Mouse (Mus musculus): Measurements from ENCODE around the gene BC034090.

DNA sequence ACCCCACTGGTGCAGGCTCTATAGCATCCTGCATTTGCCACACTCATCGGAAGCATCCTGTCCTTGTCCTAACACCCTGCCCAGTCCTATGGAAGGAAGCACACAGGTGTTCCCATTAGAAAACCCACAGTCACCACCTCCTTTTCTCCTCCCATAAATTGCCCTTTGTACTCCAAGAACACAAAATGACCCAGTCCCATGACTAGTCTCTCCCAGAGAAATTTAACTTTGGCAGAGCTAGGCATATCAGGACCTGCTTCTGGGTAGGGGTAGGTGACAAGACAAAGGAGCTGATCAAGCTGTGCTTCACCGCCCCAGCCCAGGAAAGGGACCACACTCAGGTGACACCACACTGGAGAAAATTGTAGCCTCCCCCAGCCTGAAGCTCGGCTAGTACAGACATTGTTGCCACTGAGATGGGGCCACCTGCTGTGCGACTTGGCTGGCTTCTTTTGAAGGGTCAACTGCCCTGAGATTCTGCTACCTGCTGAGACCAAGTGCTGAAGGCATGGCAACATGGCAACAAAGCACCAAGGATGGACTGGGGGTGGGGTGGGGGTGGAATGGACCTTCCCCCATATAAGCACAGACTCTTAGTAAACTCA, 6.4 kb upstream of the BC034090 start:
- TF ChIP-seq POLR2A (IDR thresholded peaks at IDR 0.05; ENCODE audit: borderline replicate concordance, low read depth, low read length) (no peak), CTCF (IDR thresholded peaks at IDR 0.05; ENCODE audit: low read depth, low read length) (no peak)

All from bone marrow macrophage, adult 2 months (primary cell).